Mouse (Mus musculus): ENCODE results near the gene Ccdc50.

The Ccdc50 gene

GRCm38 (mm10) chr16:27395251-27396037, 6.8 kb downstream of the Ccdc50 start:
- no peak for DNase-seq (ENCODE audit: low read depth in 1 of 2, low spot score in 2 of 2)

- DNase-seq (ENCODE audit: low read depth in 1 of 2, low spot score in 2 of 2): no peak
Observed at GRCm38 (mm10) chr16:27396951-27397350, 8.3 kb downstream of the Ccdc50 start.

DNA sequence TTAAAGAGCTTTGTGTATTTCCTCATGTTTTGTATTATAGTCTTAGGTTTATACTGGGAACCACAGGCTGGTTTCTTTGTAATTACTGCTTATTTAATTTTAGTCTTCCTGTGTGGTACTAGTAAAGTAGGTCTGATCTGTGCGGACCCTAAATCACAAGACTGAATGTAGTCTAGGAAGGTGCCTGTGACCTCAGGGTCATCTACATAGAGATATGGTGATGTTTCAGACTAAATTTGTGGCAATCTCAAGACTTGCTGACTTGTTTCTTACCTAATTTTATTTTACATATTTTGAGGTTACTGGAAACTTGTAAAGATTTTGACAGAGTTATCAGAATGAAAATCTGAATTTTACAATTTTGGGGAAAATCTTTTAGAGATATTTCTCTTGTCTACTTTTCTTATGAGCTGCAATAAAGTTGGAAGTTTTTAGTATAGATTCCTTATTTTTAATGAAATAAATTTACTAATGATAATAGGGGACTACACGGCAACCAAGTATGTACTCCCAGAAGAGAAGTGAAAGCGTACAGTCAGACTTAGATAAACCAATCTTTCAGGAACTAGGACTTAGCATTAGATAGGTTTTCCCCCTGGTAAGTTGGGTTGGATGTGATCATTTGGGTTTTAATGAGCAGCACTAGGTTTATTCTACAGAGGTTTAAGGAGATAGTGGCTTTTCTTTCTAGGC, 10.5 kb downstream of the Ccdc50 start:
- no peak for DNase-seq (ENCODE audit: low read depth in 1 of 2, low spot score in 2 of 2)

GRCm38 (mm10) chr16:27399719-27400253, 11.1 kb downstream of the Ccdc50 start:
- no peak for DNase-seq (ENCODE audit: low read depth in 1 of 2, low spot score in 2 of 2)

DNA sequence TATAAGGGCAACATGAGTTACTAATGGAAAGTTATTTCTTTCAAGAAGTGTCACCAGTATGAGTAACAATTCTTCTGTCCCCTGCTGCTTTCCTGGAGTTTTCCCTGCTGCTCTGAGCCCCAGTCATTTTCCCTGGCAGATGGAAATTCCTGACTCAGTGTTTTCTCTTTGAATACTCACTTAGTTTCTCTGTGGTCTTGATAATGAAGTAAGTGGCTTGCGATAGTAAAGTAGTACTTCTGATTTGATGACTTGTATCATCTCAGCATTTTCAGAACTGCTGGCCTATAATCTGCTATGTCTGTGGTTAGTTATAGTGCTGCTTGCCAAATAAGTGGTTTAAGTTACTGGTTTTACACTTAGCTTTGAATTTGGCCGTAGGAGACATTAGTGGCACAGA, 12.9 kb downstream of the Ccdc50 start:
- DNase-seq (ENCODE audit: low read depth in 1 of 2, low spot score in 2 of 2): no peak

GRCm38 (mm10) chr16:27404107-27404506, 15.4 kb downstream of the Ccdc50 start:
- no peak for DNase-seq (ENCODE audit: low read depth in 1 of 2, low spot score in 2 of 2)

GRCm38 (mm10) chr16:27416937-27417584, 28.4 kb downstream of the Ccdc50 start:
- DNase-seq (ENCODE audit: low read depth in 1 of 2, low spot score in 2 of 2): no peak

GRCm38 (mm10) chr16:27417632-27418031, 29.0 kb downstream of the Ccdc50 start:
- no peak for DNase-seq (ENCODE audit: low read depth in 1 of 2, low spot score in 2 of 2)

- DNase-seq (ENCODE audit: low read depth in 1 of 2, low spot score in 2 of 2): no peak
Observed at GRCm38 (mm10) chr16:27420982-27421381, 32.3 kb downstream of the Ccdc50 start.

GRCm38 (mm10) chr16:27435034-27435433, 46.4 kb downstream of the Ccdc50 start:
- DNase-seq (ENCODE audit: low read depth in 1 of 2, low spot score in 2 of 2): no peak

DNA sequence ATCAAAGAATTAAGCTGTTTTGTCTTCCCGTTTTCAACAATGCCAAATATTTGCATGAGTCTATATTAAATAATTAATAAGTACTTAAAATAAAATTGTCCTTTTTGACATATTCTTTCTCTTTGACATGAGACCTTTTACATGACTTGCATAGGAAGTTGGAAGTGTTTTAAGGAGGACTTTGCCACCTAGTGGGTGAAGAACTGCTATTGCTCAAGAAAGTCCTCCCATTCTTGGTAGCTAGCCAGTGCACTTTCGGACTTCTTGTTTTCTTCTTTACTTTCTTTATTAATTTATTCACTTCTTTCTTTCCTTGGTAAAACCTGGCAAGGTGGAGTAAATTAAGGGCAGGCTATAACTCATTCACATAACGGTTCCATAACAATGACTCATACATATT, 55.3 kb downstream of the Ccdc50 start:
- DNase-seq (ENCODE audit: low read depth in 1 of 2, low spot score in 2 of 2): no peak

DNA sequence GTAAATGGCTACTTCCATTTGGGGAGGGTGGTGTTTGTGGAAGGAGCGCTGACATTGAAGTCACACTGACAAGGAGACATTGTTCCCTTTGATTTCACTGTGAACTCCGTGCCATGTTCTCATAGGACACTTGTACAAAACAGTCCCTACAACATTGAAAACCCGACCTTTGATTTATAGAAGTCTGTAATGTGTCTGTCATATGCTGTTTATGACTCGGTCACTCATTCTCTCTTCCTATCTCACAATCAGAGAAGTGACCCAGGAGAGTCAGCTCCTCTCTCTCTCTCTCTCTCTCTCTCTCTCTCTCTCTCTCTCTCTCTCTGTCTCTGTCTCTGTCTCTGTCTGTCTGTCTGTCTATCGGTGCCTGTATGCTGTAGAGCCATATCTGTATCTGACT, 60.7 kb downstream of the Ccdc50 start:
- no peak for DNase-seq (ENCODE audit: low read depth in 1 of 2, low spot score in 2 of 2)

GRCm38 (mm10) chr16:27450655-27451054, 62.0 kb downstream of the Ccdc50 start:
- no peak for DNase-seq (ENCODE audit: low read depth in 1 of 2, low spot score in 2 of 2)

DNA sequence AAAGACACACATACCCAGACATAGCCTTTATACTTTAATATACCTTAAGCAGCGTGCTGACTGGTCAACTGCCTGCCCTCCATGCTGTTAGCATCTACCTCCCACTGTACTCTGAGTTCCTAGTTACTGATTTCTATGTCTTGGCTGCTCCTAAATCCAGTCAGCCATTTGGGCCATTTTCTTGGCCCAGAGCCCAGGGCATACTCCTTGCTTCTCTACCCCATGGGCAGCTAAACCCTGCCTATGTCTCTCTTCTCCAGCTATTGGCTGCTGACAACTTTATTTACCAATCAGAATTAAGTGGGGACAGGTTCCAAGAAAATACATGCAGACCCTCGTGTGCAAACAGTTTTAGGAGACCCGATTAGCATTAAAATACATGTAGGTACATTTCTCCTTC, 64.7 kb downstream of the Ccdc50 start:
- no peak for DNase-seq (ENCODE audit: low read depth in 1 of 2, low spot score in 2 of 2)

- no peak for DNase-seq (ENCODE audit: low read depth in 1 of 2, low spot score in 2 of 2)
Observed at GRCm38 (mm10) chr16:27453823-27454222, 65.2 kb downstream of the Ccdc50 start.

DNA sequence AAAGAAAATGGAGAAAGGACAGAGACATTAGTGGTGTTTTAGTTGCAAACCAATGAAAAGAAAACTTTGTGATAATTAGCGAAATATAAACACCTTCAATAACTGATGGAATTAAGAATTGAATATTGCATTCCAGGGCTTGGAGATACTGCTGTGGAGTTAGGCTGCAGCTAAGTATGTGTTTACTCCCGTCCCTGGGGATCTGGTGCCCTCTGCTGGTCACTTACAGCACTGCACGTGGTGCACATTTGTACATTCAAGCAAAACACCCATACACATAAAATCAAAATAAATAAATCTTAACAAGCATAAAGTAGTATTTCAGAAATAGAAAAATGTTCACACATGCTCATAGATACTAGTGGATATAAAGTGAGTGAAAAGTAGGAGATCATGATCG, 68.6 kb downstream of the Ccdc50 start:
- peak in 1 of 2 experiments; percentile 58 for DNase-seq (ENCODE audit: low read depth in 1 of 2, low spot score in 2 of 2)

DNA sequence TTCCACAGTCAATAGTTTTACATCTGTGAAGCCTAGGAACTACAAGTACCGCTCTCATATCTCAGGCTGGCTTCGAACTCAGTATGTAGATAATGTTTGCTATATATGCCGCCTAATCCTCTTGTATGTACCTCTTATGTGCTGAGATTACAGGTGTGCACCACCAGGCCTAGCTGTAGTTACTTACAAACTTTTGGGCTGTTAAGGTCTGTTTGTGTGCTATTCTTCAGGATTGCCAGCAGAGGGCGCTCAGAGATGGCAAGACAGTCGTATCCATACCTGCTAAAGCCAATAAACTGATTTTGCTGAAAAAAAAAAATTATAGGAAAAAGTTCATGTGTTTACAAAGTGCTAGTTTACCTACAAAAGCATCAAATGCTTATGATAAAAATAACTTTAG, 80.1 kb downstream of the Ccdc50 start:
- no peak for DNase-seq (ENCODE audit: low read depth in 1 of 2, low spot score in 2 of 2)

GRCm38 (mm10) chr16:27471389-27471788, 82.7 kb downstream of the Ccdc50 start:
- DNase-seq (ENCODE audit: low read depth in 1 of 2, low spot score in 2 of 2): no peak

- DNase-seq (ENCODE audit: low read depth in 1 of 2, low spot score in 2 of 2): no peak
Observed at GRCm38 (mm10) chr16:27483834-27484233, 95.2 kb downstream of the Ccdc50 start.
